Mouse (Mus musculus) neutrophil, adult 83 days (primary cell): ENCODE results near the gene Pik3ap1. TPM values are rescaled to one million over a fixed set of nuclear protein-coding genes. Genes with fewer than 3 reads are reported as not detected.

Source experiments
- total RNA-seq, 2 experiments: library from RNA; stranded (reverse); gene quantifications; one replicate each; pipeline ENCODE4 v1.2.4; 2023

Pik3ap1 gene
- total RNA-seq, result 10 to 100 TPM; 59.5 to 64.9 TPM

DNA sequence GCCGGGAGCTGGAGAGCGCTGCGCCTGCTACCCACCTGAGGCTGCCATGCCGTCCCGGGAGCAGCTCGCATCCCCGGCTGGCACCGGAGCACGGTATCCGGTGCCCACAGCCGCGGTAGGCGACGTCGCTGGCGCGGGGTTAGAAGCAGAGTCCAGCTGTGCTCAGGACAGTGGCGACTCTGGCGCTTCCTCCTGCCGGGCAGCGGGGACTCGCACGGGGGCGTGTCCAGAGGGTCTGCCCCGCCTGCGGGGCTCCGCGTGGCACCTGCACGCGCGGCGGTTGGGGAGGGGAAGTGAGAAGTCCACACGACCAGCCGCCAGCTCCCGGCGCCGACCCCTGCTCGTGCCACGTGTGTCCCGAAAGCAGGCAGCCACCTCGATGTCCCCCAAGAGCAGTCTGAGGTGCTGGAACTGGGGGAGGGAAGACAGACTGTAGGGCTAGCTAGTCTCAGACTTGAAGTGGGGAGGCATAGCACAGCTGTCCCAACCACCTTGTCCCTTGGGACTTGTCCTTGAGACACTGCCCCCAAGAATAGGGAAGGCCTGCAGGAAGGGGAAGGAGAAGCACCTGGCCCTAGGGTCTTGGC lies at the start of gene Pik3ap1:
Gene Pik3ap1, minus strand, starts transcription at position 181 of the 587 bp plus-strand sequence.

GRCm38 (mm10) chr19:41263630-41264295 lies 121.1 kb downstream of the Pik3ap1 start, which contains the start of gene Tm9sf3:
Gene Tm9sf3, minus strand, starts transcription at chr19:41263997.

Other genes starting within 250 kb of the Pik3ap1 start
- under 1 TPM in 1 of 2 experiments, not detected in 1; 0.11 TPM for gene Tll2, start 178.3 kb downstream of the Pik3ap1 start, total RNA-seq
- 10 to 100 TPM; 90.6 to 91.8 TPM for gene Tm9sf3, start 121.1 kb downstream of the Pik3ap1 start, total RNA-seq
- 10 to 100 TPM; 24.7 to 31.0 TPM for gene Lcor, start 97.5 kb upstream of the Pik3ap1 start, total RNA-seq
- 10 to 100 TPM; 18.2 to 23.4 TPM for gene Gm340, start 197.3 kb upstream of the Pik3ap1 start, total RNA-seq